Mouse (Mus musculus): Measurements from ENCODE around the gene Mapk6.
"Not testable (repeated sequence)": the region's sequence is repeated elsewhere in the genome, so short reads cannot be mapped to it uniquely, and the experiment has no call there.

DNA sequence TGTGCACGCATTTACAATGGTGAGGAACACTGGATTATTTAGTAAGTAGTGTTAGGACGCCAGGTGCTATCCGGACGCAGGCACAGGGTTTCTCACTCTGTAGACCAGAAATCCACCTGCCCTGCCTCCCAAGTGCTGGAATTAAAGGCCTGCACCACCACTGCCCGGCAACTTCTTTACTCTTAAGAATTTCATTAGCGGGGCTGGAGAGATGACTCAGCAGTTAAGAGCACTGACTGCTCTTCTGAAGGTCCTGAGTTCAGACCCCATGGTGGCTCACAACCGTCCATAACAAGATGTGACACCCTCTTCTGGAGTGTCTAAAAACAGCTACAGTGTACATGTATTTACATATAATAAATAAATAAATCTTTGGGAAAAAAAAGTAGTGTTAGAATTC lies 46.1 kb downstream of the Mapk6 start:
- not testable (repeated sequence) for TF ChIP-seq CTCF, EP300 (IDR thresholded peaks at IDR 0.05; ENCODE audit: low read depth)

Data from heart, postnatal 0 days (tissue).